Mouse (Mus musculus) ES-CJ7 (cell line): Measurements from ENCODE around the gene Elp4.

Experiments used
- DNase-seq: peaks from one replicate; pipeline ENCODE4 v3.0.0; 2011; ENCODE audit warnings: low read depth, low spot score

Gene Elp4

GRCm38 (mm10) chr2:105805210-105805609, 99.2 kb downstream of the Elp4 start:
- DNase-seq: no peak

GRCm38 (mm10) chr2:105804506-105804905, 99.9 kb downstream of the Elp4 start:
- DNase-seq: no peak

GRCm38 (mm10) chr2:105803427-105803826, 100.9 kb downstream of the Elp4 start:
- no peak for DNase-seq

GRCm38 (mm10) chr2:105802902-105803301, 101.5 kb downstream of the Elp4 start:
- DNase-seq: no peak

- no peak for DNase-seq
Observed at GRCm38 (mm10) chr2:105801536-105801935, 102.8 kb downstream of the Elp4 start.

GRCm38 (mm10) chr2:105800694-105801093, 103.7 kb downstream of the Elp4 start:
- DNase-seq: no peak

GRCm38 (mm10) chr2:105799840-105800239, 104.5 kb downstream of the Elp4 start:
- DNase-seq: peak; percentile 49

- no peak for DNase-seq
Observed at GRCm38 (mm10) chr2:105797842-105798241, 106.5 kb downstream of the Elp4 start.

- DNase-seq: no peak
Observed at GRCm38 (mm10) chr2:105796101-105796500, 108.3 kb downstream of the Elp4 start.

GRCm38 (mm10) chr2:105792339-105793120, 111.8 kb downstream of the Elp4 start:
- DNase-seq: no peak

GRCm38 (mm10) chr2:105789936-105790335, 114.4 kb downstream of the Elp4 start:
- DNase-seq: no peak

- no peak for DNase-seq
Observed at GRCm38 (mm10) chr2:105787726-105788125, 116.6 kb downstream of the Elp4 start.

GRCm38 (mm10) chr2:105786986-105787385, 117.4 kb downstream of the Elp4 start:
- DNase-seq: no peak

GRCm38 (mm10) chr2:105782885-105783284, 121.5 kb downstream of the Elp4 start:
- no peak for DNase-seq

- DNase-seq: no peak
Observed at GRCm38 (mm10) chr2:105780739-105781138, 123.6 kb downstream of the Elp4 start.

- no peak for DNase-seq
Observed at GRCm38 (mm10) chr2:105779320-105779891, 125.0 kb downstream of the Elp4 start.

GRCm38 (mm10) chr2:105771314-105771713, 133.1 kb downstream of the Elp4 start:
- DNase-seq: no peak

- DNase-seq: no peak
Observed at GRCm38 (mm10) chr2:105769747-105770328, 134.5 kb downstream of the Elp4 start.

GRCm38 (mm10) chr2:105753512-105753911, 150.9 kb downstream of the Elp4 start:
- no peak for DNase-seq

GRCm38 (mm10) chr2:105749111-105749510, 155.3 kb downstream of the Elp4 start:
- no peak for DNase-seq

GRCm38 (mm10) chr2:105746896-105747295, 157.5 kb downstream of the Elp4 start:
- no peak for DNase-seq

GRCm38 (mm10) chr2:105736166-105736565, 168.2 kb downstream of the Elp4 start:
- no peak for DNase-seq

GRCm38 (mm10) chr2:105730704-105731103, 173.7 kb downstream of the Elp4 start:
- DNase-seq: no peak
